Mouse (Mus musculus) small intestine, adult 2 months (tissue): ENCODE measurements around the gene Gna14.

Experiments
- CTCF ChIP-seq: fragments of 200-500 bp; IDR thresholded peaks from 2 replicates; pipeline ENCODE4 v1.5.1; 2012; ENCODE audit warnings: low read depth, mild to moderate bottlenecking, control low read depth, inconsistent platforms, low read length, moderate library complexity, mixed read lengths; ENCODE audit not compliant: insufficient replicate concordance, insufficient read length; ENCODE audit errors: extremely low read depth
- POLR2A ChIP-seq: fragments of 200-500 bp; IDR thresholded peaks from 2 replicates; pipeline ENCODE4 v1.6.1; 2012; ENCODE audit warnings: low read depth, mild to moderate bottlenecking, control low read depth, inconsistent platforms, low read length, moderate library complexity

- TF ChIP-seq CTCF (no peak), POLR2A (no peak)
Observed at GRCm38 (mm10) chr19:16529999-16530398, 94.4 kb downstream of the Gna14 start.
